Mouse (Mus musculus) bone marrow, adult 2 months (tissue): ENCODE measurements around the gene Ccdc57.

ENCODE experiments used
- CTCF ChIP-seq: fragments of 200-500 bp; IDR thresholded peaks from 2 replicates; pipeline ENCODE4 v1.5.1; 2011; ENCODE audit warnings: low read length, control low read depth; ENCODE audit not compliant: control insufficient read depth, insufficient read depth
- POLR2A ChIP-seq: fragments of 200-500 bp; IDR thresholded peaks from 2 replicates; pipeline ENCODE4 v1.6.1; 2011; ENCODE audit warnings: low read depth, mild to moderate bottlenecking, control low read depth, low read length, borderline replicate concordance; ENCODE audit not compliant: control insufficient read depth

DNA sequence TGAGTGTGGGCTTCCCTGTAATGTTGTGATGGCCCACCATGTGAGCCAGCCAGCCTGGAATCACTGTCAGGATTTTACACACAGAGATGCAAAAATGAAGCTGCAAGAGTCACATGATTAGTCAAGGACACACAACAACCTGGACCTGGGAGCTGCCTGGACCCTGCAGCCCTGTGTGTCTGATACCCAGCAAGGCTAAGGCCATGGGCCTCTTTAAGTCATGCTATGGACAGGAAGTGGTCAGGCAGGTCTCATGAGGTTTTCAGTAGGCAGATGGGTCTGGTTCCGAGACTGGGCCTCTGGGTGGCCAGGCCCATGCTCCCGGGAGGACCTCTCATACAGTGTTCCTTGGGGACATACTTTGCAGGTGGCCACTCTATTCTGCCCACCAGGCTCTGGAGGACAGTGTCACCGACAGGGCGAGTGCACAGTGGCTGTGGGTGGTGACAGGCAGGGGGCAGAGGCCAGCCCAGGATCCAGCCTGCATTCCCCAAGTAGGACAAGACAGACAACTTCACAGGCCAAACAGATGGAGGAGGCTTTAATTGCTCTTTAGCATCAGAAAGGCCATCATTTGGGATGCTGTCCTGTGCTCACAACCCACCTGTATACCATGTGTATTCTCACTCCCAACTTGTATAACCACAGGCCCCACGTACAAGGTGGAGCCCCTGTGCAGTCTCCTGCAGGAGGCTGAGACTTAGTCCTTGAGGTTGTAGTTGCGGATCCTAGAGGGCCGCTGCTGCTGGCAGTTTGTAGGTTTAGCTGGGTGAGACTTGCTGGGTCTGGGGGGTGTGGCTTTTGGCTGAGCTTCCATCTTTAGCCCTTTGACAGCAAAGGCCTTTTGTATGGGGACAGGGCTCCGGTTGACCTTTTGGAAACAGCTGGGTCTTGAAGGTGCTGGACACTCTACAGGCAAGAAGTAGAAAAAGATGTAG lies 106.4 kb downstream of the Ccdc57 start:
- no peak for TF ChIP-seq POLR2A
- no peak for TF ChIP-seq CTCF
